ENCODE assay signal across 7 mouse cellular contexts in genomic region chr6:72244569-72245285, GRCm38 (mm10). TPM values are rescaled to one million over a fixed set of nuclear protein-coding genes. Genes with fewer than 3 reads are reported as not detected.
DNase-seq lines count a peak whose midpoint lies in the region; ATAC-seq lines count a peak whose summit lies in the region.

No protein-coding gene starts in this region.

- H3K9ac ChIP-seq in embryonic facial prominence, embryonic 11.5 days (replicated peaks; ENCODE audit: low read length): no peak overlapping the region
- 0 out of 2 replicates have a peak overlapping the region, but pooled peaks have one; percentile 3 for H3K9ac ChIP-seq in heart, embryonic 15.5 days
- H3K9ac ChIP-seq in limb, embryonic 12.5 days (replicated peaks): no peak overlapping the region; the same call in 1 of the 2 replicates

- 57% methylated on average over 20 of the region's 20 CpGs for WGBS in embryonic facial prominence, embryonic 11.5 days
- 50% methylated on average over 20 of the region's 20 CpGs for WGBS in heart, embryonic 15.5 days
- WGBS in limb, embryonic 12.5 days: 60% methylated on average over 20 of the region's 20 CpGs

- ATAC-seq in embryonic facial prominence, embryonic 11.5 days (replicated peaks; ENCODE audit: insufficient number of reproducible peaks, low FRiP score, low TSS enrichment, low read depth): 0 out of 2 replicates have a peak, but pooled peaks have one; percentile 7
- peak; percentile 13; the same call in 1 of the 2 replicates for ATAC-seq in heart, embryonic 15.5 days (replicated peaks; ENCODE audit: insufficient number of reproducible peaks, insufficient read depth, low FRiP score, low read depth)
- no peak for ATAC-seq in limb, embryonic 12.5 days (ENCODE audit: insufficient number of reproducible peaks, insufficient read depth, low FRiP score, low TSS enrichment, low read depth)

- no peak overlapping the region for H3K4me3 ChIP-seq in embryonic facial prominence, embryonic 11.5 days (ENCODE audit: low read depth, low read length)
- no peak overlapping the region for H3K4me3 ChIP-seq in heart, embryonic 15.5 days
- no peak overlapping the region for H3K4me3 ChIP-seq in limb, embryonic 12.5 days (replicated peaks)

- H3K4me2 ChIP-seq in embryonic facial prominence, embryonic 11.5 days (ENCODE audit: low read depth, low read length): no peak overlapping the region; the same call in 1 of the 2 replicates
- 0 out of 2 replicates have a peak overlapping the region, but pooled peaks have one; percentile 32 for H3K4me2 ChIP-seq in heart, embryonic 15.5 days
- H3K4me2 ChIP-seq in limb, embryonic 12.5 days: 0 out of 2 replicates have a peak overlapping the region, but pooled peaks have one; percentile 8

- H3K27me3 ChIP-seq in embryonic facial prominence, embryonic 11.5 days (ENCODE audit: control insufficient read depth, insufficient read depth, low read length): peaks cover 3% of the 10 kb centered on the region
- H3K27me3 ChIP-seq in heart, embryonic 15.5 days: no peaks in the 10 kb centered on the region
- H3K27me3 ChIP-seq in limb, embryonic 12.5 days: peaks cover 22% of the 10 kb centered on the region

- H3K36me3 ChIP-seq in embryonic facial prominence, embryonic 11.5 days (replicated peaks; ENCODE audit: control insufficient read depth, insufficient read depth, low read depth, low read length): no peaks in the 10 kb centered on the region
- no peaks in the 10 kb centered on the region for H3K36me3 ChIP-seq in heart, embryonic 15.5 days
- no peaks in the 10 kb centered on the region for H3K36me3 ChIP-seq in limb, embryonic 12.5 days

- peaks cover 8% of the 10 kb centered on the region for H3K4me1 ChIP-seq in embryonic facial prominence, embryonic 11.5 days (ENCODE audit: control insufficient read depth, insufficient read depth, low read length)
- peaks cover 63% of the 10 kb centered on the region for H3K4me1 ChIP-seq in heart, embryonic 15.5 days (replicated peaks)
- H3K4me1 ChIP-seq in limb, embryonic 12.5 days (replicated peaks): peaks cover 59% of the 10 kb centered on the region

- peak; percentile 43 for DNase-seq in MN1 (ENCODE audit: low spot score)
- no peak for DNase-seq in embryonic facial prominence, embryonic 11.5 days (ENCODE audit: low spot score)
- peak; percentile 81 for DNase-seq in skeletal muscle tissue, adult 2 months (ENCODE audit: low read depth, low spot score)
- DNase-seq in Muller cell, postnatal 12 days (ENCODE audit: inconsistent ontology term): no peak
- DNase-seq in frontal cortex, postnatal 25 days (ENCODE audit: low spot score in 2 of 2): no peak

- H3K27ac ChIP-seq in embryonic facial prominence, embryonic 11.5 days (replicated peaks; ENCODE audit: low read depth, low read length): no peak overlapping the region
- peak overlapping the region; percentile 97 for H3K27ac ChIP-seq in heart, embryonic 15.5 days
- peak overlapping the region; percentile 89 for H3K27ac ChIP-seq in limb, embryonic 12.5 days

- no peaks in the 10 kb centered on the region for H3K9me3 ChIP-seq in embryonic facial prominence, embryonic 11.5 days (replicated peaks; ENCODE audit: control insufficient read depth, low read length)
- no peaks in the 10 kb centered on the region for H3K9me3 ChIP-seq in heart, embryonic 15.5 days (replicated peaks)
- no peaks in the 10 kb centered on the region for H3K9me3 ChIP-seq in limb, embryonic 12.5 days

RNA-seq across cellular contexts. Expression of gene Atoh8, which starts 9.3 kb away (rescaled TPM):
- polyA plus RNA-seq in embryonic facial prominence, embryonic 11.5 days (2014; fragmentation: Nextera tagmentation; extraction: Ambion mirVana): 10.2 and 11.3 TPM in 2 replicates
- polyA plus RNA-seq in heart, embryonic 15.5 days (2015; fragmentation: Nextera tagmentation; extraction: Ambion mirVana): 14.0 and 17.4 TPM in 2 replicates
- 30.7 and 30.8 TPM in 2 replicates for polyA plus RNA-seq in limb, embryonic 12.5 days (2016; fragmentation: Nextera tagmentation; extraction: Ambion mirVana)

RNA-seq across cellular contexts. Expression of gene Sftpb, which starts 59.7 kb away (rescaled TPM):
- polyA plus RNA-seq in embryonic facial prominence, embryonic 11.5 days (2014; fragmentation: Nextera tagmentation; extraction: Ambion mirVana): not detected in 2 replicates
- 2.1 and 6.4 TPM in 2 replicates for polyA plus RNA-seq in heart, embryonic 15.5 days (2015; fragmentation: Nextera tagmentation; extraction: Ambion mirVana)
- not detected in 2 replicates for polyA plus RNA-seq in limb, embryonic 12.5 days (2016; fragmentation: Nextera tagmentation; extraction: Ambion mirVana)

Comparison
In these comparisons a context has a peak if more than half of its experiments do, and no peak if none do; other contexts are left out.
1. DNase-seq: peak in MN1 (single experiment) and skeletal muscle tissue, adult 2 months (single experiment); none in embryonic facial prominence, embryonic 11.5 days (single experiment), Muller cell, postnatal 12 days (single experiment) and frontal cortex, postnatal 25 days (0 of 2).